Mouse (Mus musculus) testis, adult 2 months (tissue): ENCODE results near the gene Vsig10.

ENCODE experiments used
- CTCF ChIP-seq: fragments of 200-500 bp; IDR thresholded peaks from 2 replicates; pipeline ENCODE4 v1.5.1; 2012; ENCODE audit warnings: low read depth, mild to moderate bottlenecking, inconsistent platforms, low read length, moderate library complexity; ENCODE audit not compliant: control insufficient read depth, insufficient read depth, insufficient replicate concordance
- POLR2A ChIP-seq: fragments of 200-500 bp; IDR thresholded peaks from 2 replicates; pipeline ENCODE4 v1.6.1; 2012; ENCODE audit warnings: low read depth, mild to moderate bottlenecking, inconsistent platforms, low read length, moderate library complexity; ENCODE audit not compliant: control insufficient read depth

- TF ChIP-seq CTCF (peak; percentile 26; the same call in 1 of the 2 replicates), POLR2A (no peak)
These were observed 37.3 kb upstream of the Vsig10 start for GRCm38 (mm10) chr5:117281536-117281935.
